Mouse (Mus musculus): ENCODE results near the gene Fbxo24.
A peak's percentile ranks its signal among the peaks of the same experiment; 100 is the strongest.
"Not testable (repeated sequence)": the region's sequence is repeated elsewhere in the genome, so short reads cannot be mapped to it uniquely, and the experiment has no call there.

The Fbxo24 gene

DNA sequence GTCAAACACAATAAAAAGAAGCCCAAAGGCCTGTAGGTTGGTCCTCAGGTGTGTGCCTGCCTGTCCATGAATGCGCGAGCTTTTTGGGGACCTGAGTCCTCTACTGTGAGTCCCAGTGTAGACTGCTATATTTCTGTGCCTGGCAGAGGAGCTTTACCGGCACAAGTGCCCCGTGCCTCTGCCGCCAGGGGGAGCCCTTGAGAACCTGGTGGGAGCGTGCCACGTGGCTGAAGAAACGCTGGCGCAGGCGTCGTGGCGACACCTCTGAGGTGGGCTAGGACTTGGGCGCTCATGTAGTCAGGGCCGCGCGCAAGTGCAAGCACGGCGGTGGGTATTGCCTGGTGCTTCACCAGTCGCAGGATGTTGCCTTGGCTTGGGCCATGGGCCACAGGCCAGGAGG is 12.3 kb upstream of the Fbxo24 start, which contains the start of gene Sap25:
Gene Sap25, plus strand, starts transcription at position 281 of the 400 bp plus-strand sequence.
- peak; percentile 84 for DNase-seq

- DNase-seq: no peak
Measured at GRCm38 (mm10) chr5:137639472-137639871, 10.7 kb upstream of the Fbxo24 start.

- DNase-seq: no peak
Measured at GRCm38 (mm10) chr5:137633397-137634084, 4.7 kb upstream of the Fbxo24 start.

DNA sequence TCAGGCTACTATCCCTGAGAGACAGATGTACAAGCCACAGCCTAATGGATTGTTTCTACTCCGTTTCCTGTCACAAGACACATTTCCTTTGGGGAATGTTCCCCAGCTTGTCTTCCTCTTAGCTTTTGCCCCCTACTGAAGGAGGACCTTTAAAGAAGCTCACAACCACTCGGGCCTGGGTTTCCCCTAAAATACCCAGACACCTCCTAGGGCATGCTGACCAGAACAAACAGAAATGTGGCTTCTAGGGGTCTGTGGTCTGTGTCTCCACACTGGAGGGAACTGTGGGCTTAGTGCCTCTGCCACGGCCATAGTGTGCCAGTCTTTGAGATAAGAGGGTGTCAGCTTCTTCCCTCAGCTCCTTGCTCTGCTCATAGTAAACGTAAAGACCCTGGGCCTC is 2.8 kb upstream of the Fbxo24 start:
- no peak for DNase-seq

- DNase-seq: peak; percentile 85
Measured at GRCm38 (mm10) chr5:137631171-137631570, 2.4 kb upstream of the Fbxo24 start.

DNA sequence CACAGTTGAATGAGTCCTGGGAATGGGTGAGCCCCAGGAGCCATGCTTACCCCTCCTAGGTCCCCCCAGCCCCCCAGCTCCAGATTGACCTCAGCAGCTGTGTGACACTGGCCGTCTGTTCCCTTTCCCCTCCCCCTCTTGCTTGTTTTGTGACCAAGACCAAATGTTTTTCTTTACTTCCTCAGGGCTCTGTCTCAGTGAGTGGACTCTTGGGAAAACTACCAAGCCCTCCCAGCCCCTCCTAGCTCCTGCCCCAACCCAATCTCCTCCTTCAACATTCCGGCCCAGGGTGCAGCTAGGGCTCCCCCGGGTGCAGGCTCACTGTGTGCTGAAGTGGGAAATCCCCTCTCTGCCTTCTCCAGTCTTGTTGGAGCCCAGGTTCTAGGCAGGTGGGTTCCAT is 1.8 kb upstream of the Fbxo24 start:
- peak; percentile 58 for DNase-seq

GRCm38 (mm10) chr5:137629906-137630545 is 1.2 kb upstream of the Fbxo24 start:
- peak; percentile 70 for DNase-seq

DNA sequence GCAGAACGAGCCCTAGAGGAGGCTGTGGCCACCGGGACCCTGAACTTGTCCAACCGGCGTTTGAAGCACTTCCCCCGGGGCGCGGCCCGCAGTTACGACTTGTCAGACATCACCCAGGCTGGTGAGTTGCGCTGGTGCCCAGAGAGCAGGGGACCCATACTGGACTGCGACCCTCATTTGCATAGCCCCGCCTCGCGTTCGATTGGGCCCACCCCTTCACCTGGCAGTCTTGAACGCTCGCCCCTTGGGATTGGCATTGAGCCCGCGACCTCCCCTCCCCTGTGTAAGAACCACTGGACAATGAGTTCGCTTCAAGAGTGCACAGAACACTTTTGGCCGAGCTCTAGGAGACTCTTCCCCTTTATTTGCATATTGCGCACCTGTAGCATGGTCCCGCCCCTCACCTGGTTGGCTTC is 512 bp upstream of the Fbxo24 start:
- DNase-seq: no peak

- DNase-seq: no peak
Measured at GRCm38 (mm10) chr5:137627991-137628390, 811 bp downstream of the Fbxo24 start.

DNA sequence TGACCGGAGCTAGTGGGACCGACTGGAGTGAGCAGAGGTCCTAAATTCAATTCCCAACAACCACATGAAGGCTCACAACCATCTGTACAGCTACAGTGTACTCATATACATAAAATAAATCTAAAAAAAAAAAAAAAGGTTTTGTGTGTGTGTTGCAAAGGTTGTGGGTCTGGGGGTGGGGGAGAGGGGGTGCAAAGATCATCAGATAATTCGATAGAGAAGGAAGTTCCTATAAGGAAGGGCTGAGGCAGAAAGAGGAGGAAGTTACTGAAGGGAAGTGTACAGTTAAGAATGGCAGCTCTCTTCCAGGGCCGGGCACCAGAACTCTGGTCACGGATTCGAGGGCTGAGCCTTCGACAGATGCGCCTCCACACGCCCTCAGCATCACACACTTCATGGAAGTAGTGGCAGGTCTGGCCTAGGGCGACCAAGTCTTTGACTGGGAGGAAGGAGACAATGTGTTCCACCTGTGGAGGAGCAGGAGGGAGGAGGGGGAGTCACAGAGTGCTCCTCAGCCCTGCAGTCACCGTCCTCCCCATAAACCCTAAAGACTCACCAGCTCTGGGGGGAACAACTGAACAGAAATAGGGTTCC is 4.8 kb downstream of the Fbxo24 start:
- DNase-seq: no peak

GRCm38 (mm10) chr5:137615347-137615746 is 13.5 kb downstream of the Fbxo24 start:
- DNase-seq: no peak

GRCm38 (mm10) chr5:137614921-137615320 is 13.9 kb downstream of the Fbxo24 start:
- DNase-seq: not testable (repeated sequence)

DNA sequence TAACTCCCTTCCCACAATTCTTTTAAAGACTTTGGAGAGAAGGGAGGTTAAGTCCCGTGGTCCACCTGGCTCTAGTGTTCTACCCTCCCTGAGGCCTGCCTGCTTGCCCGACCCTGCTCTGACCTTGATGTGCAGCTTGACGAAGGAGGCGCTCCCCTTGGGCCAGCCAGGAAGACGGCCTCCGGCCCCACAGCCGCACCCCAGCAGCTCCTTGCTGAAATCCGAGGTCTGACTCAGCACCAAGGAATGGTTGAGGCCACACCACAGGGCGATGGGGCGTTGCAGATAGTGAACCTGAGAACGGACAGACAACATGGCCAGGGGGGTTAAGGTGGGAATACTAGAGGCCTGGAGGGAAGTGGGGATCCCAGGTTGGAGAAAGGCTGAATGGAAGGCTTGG is 15.3 kb downstream of the Fbxo24 start, which contains the start of gene Pcolce:
Gene Pcolce, minus strand, starts transcription at position 235 of the 400 bp plus-strand sequence.
- DNase-seq: no peak

DNA sequence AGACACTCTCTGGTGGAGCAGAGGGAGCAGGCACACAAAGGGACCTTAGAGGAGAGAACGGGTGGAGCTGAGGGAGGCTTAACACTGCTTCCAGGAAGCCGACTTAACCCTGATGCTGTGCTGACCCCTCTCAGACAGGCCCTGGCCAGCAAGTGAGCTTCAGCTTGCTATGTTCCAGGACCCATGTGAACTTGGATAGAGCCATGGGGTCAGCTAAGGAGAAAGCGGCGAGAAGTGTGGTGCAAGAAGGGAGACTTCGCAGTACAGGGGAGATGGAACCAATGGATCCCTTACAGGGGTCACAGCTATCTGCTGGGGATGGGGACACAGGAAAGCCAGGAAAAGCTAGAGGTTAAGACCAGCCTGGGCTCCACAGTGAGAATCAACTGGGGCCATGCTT is 15.7 kb downstream of the Fbxo24 start:
- DNase-seq: no peak

GRCm38 (mm10) chr5:137611245-137611602 is 17.6 kb downstream of the Fbxo24 start:
- DNase-seq: no peak

DNA sequence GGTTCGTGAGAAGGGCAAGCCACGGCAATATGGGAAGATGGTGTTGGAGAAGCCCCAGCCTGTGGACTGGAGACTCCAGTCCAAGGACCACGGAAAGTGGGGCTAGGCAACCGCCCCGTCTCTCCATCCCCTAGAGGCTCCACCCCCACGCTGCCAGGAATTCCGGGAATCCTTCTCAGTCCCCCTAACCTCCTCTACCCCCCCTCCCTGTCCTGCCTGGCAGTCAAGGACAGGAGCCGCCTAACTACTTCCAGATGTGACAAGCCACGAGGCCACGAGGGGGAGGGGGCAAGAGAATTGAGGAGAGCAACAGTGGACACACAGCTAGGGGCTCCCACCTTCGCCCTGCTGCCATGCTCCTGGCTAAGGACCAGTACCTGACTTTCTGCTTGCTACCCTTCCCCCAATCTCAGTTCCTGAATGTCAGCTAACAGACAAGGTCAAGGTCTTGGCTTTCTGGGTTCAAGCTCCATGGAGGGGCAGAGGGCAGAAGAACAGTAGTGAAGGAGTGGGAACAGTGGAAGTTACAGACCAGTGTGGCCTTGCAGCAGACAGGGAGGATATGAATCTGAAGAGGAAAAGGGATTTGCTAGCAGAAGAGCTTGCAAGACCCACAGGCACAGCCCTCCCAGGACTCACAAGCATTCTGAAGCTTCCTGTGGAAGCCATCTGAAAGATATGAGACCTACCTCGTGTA is 18.1 kb downstream of the Fbxo24 start:
- no peak for DNase-seq

DNA sequence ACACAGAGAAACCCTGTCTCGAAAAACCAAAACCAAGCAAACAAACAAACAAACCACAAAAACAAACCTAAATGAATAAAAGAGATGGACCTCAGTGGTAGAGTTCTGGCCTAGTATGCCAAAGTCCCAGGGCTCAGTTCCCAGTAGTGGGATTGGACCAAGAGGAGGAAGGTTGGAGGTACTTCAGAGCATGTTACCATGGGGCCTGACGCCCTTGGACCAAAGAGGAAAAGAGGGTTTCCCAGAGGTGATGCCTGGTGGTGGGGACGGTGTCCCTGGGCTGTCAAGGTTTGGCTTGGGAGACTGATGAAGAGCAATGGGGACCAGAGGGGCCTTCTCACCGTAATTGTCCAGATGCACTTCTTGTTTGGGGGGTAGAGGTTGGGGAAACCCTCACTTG is 18.7 kb downstream of the Fbxo24 start:
- DNase-seq: no peak

DNA sequence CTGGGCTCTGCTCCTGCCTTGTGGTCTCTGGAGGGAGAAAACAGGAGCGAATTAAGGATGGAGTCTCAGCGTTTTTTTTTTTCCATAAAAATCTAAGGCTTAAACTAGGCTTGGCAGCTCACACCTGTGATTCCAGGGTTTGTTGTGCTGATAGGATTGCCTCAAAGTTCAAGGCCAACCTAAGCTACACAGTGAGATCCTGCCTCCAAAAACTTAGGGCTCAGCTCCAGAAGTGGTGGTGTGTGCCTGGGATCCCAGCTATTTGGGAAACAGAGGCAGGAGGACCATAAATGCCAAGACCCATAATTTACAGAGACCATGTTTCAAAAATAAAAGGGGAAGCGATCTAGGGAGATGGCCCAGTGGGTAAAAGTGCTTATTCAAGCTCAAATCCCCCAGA is 19.5 kb downstream of the Fbxo24 start:
- DNase-seq: no peak

DNA sequence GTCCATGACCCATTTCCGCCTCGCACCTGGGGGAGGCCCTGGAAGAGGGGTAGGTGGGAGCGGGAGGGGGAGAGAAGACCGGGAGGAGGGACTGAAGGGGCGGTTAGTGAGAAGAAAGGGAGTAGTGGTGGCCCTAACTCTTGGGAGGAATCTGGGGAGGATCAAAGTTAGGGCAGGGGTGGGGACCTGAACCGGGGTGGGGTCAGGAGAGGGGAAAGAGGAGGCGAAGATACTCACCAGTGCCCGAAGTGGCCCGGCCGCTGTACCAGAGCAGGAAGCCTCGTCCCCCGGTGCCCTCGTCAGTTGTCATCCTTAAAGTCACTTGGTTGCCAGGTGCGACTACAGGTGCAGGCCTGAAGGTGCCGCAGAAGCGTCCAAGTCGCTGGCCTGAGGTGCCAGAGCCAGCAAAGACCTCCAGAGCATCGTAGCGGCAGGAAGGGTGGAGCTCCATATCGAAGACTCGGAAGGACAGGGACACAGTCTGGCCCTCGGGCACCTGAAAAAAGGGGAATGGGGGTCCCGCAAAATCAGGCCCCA is 20.1 kb downstream of the Fbxo24 start:
- no peak for DNase-seq

GRCm38 (mm10) chr5:137607860-137608653 is 20.7 kb downstream of the Fbxo24 start:
- DNase-seq: no peak

DNA sequence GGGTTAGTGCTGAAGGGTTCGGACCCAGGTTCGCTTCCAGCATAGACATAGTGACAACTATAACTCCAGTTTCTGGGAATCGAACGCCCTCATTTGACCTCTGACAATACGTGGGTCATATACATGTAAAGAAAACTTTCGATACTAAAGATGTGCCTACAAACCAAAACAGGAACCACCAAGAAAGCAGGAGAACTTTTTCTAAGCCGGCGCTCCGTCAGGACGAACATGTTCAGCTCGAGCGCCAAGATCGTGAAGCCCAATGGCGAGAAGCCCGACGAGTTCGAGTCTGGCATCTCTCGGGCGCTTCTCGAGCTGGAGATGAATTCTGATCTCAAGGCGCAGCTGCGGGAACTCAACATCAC is 27.5 kb downstream of the Fbxo24 start:
- DNase-seq: peak; percentile 55

- peak; percentile 99 for DNase-seq
Measured at GRCm38 (mm10) chr5:137600619-137601364, 28.0 kb downstream of the Fbxo24 start, which contains the start of gene Mospd3. Gene Mospd3, minus strand, starts transcription at chr5:137601058.
